Mouse (Mus musculus) heart, embryonic 11.5 days (tissue): ENCODE data around the gene Arhgap1. TPM values are rescaled to one million over a fixed set of nuclear protein-coding genes. Genes with fewer than 3 reads are reported as not detected.
"Not testable (repeated sequence)": the region's sequence is repeated elsewhere in the genome, so short reads cannot be mapped to it uniquely, and the experiment has no call there.

Experiments
- ATAC-seq: fragments of 200-750 bp; cut with Nextera tagmentation; replicated peaks from 2 replicates; pipeline ENCODE4 v1.8.0; 2017; ENCODE audit warnings: moderate library complexity; ENCODE audit not compliant: insufficient number of reproducible peaks, low FRiP score, low TSS enrichment
- H3K27ac ChIP-seq: fragments of 300-500 bp; sonication (generic); 2 replicates; pipeline ENCODE4 v1.5.1; 2014; ENCODE audit warnings: mild to moderate bottlenecking, low read depth, low read length
- H3K27me3 ChIP-seq: fragments of 300-500 bp; sonication (generic); 2 replicates; pipeline ENCODE4 v1.6.1; 2014; ENCODE audit warnings: mild to moderate bottlenecking, low read length, mixed read lengths; ENCODE audit not compliant: control insufficient read depth, insufficient read depth
- H3K36me3 ChIP-seq: fragments of 300-500 bp; sonication (generic); 2 replicates; pipeline ENCODE4 v1.6.1; 2014; ENCODE audit warnings: mild to moderate bottlenecking, low read length, moderate library complexity, mixed read lengths; ENCODE audit not compliant: control insufficient read depth, insufficient read depth
- H3K4me1 ChIP-seq: fragments of 300-500 bp; sonication (generic); 2 replicates; pipeline ENCODE4 v1.6.1; 2014; ENCODE audit warnings: low read length; ENCODE audit not compliant: control insufficient read depth, insufficient read depth
- H3K4me2 ChIP-seq: fragments of 300-500 bp; sonication (generic); 2 replicates; pipeline ENCODE4 v1.6.1; 2014; ENCODE audit warnings: mild to moderate bottlenecking, moderate library complexity
- H3K4me3 ChIP-seq: fragments of 300-500 bp; sonication (generic); 2 replicates; pipeline ENCODE4 v1.5.1; 2014; ENCODE audit warnings: low read depth, low read length
- H3K9ac ChIP-seq: fragments of 300-500 bp; sonication (generic); 2 replicates; pipeline ENCODE4 v1.6.1; 2014; ENCODE audit warnings: mild to moderate bottlenecking, low read depth, low read length, moderate library complexity
- H3K9me3 ChIP-seq: fragments of 300-500 bp; sonication (generic); replicated peaks from 2 replicates; pipeline ENCODE4 v1.6.1; 2016; ENCODE audit warnings: low read length; ENCODE audit not compliant: control insufficient read depth
- WGBS: fragments of 180-500 bp; shearing (Covaris S2); extraction: QIAGEN DNeasy Blood & Tissue Kit; methylation state at CpG from one replicate; pipeline ENCODE4 v1.1.7; 2014; ENCODE audit not compliant: insufficient replicate concordance; 5-methylcytosine and 5-hydroxymethylcytosine counted together
- polyA plus RNA-seq: library from polyadenylated mRNA; unstranded; fragments of >200 nt; fragmentation: Nextera tagmentation; extraction: Ambion mirVana; gene quantifications from 2 replicates; pipeline ENCODE4 v1.2.1, GENCODE M21; 2014

Arhgap1 gene
- polyA plus RNA-seq, result 186 and 191 TPM in 2 replicates

- WGBS, result under 1% methylated on average over 44 of the region's 44 CpGs
- Histone ChIP-seq H3K9ac (peak within 1 kb of the TSS; percentile 94), H3K4me2 (peak within 1 kb of the TSS; percentile 97), H3K27me3 (no peaks in the 10 kb centered on the region), H3K4me3 (peak within 1 kb of the TSS; percentile 92), H3K36me3 (peaks cover 38% of the 10 kb centered on the region), H3K27ac (peak within 1 kb of the TSS; percentile 90), H3K4me1 (peaks cover 46% of the 10 kb centered on the region), H3K9me3 (no peaks in the 10 kb centered on the region)
- ATAC-seq, result peak; percentile 87
Observed at GRCm38 (mm10) chr2:91649553-91650359, at the start of gene Arhgap1, which contains the start of gene Zfp408. Arhgap1 (plus strand) TSS chr2:91649860. Zfp408 (minus strand) TSS chr2:91649791.

GRCm38 (mm10) chr2:91600475-91600874 is 49.2 kb upstream of the Arhgap1 start:
- no peaks in the 10 kb centered on the region for H3K4me1 ChIP-seq
- no peak overlapping the region for H3K9ac ChIP-seq
- H3K36me3 ChIP-seq, result peaks cover 48% of the 10 kb centered on the region
- H3K4me3 ChIP-seq, result no peak overlapping the region
- no peak overlapping the region for H3K27ac ChIP-seq
- no peak for ATAC-seq
- no peaks in the 10 kb centered on the region for H3K9me3 ChIP-seq
- no peaks in the 10 kb centered on the region for H3K27me3 ChIP-seq
- WGBS, result 91% methylated on average over 4 of the region's 4 CpGs
- H3K4me2 ChIP-seq, result no peak overlapping the region

- Histone ChIP-seq H3K4me3 (no peak overlapping the region), H3K27me3 (no peaks in the 10 kb centered on the region)
- WGBS, result 92% methylated on average over 4 of the region's 4 CpGs
Observed at GRCm38 (mm10) chr2:91602389-91602788, 47.3 kb upstream of the Arhgap1 start.

GRCm38 (mm10) chr2:91609370-91609769 is 40.3 kb upstream of the Arhgap1 start:
- peaks cover 20% of the 10 kb centered on the region for H3K36me3 ChIP-seq

More at GRCm38 (mm10) chr2:91602389-91602788, 47.3 kb upstream of the Arhgap1 start:
- no peak overlapping the region for H3K4me2 ChIP-seq
- H3K9me3 ChIP-seq, result no peaks in the 10 kb centered on the region
- no peaks in the 10 kb centered on the region for H3K4me1 ChIP-seq
- ATAC-seq, result no peak
- no peak overlapping the region for H3K27ac ChIP-seq
- H3K9ac ChIP-seq, result no peak overlapping the region
- H3K36me3 ChIP-seq, result peaks cover 48% of the 10 kb centered on the region

GRCm38 (mm10) chr2:91622356-91622755 is 27.3 kb upstream of the Arhgap1 start:
- Histone ChIP-seq H3K9ac (no peak overlapping the region), H3K36me3 (peaks cover 34% of the 10 kb centered on the region), H3K27ac (no peak overlapping the region), H3K27me3 (no peaks in the 10 kb centered on the region), H3K4me1 (no peaks in the 10 kb centered on the region), H3K9me3 (no peaks in the 10 kb centered on the region), H3K4me2 (no peak overlapping the region), H3K4me3 (no peak overlapping the region)
- 78% methylated on average over 5 of the region's 5 CpGs for WGBS
- no peak for ATAC-seq

More at GRCm38 (mm10) chr2:91609370-91609769, 40.3 kb upstream of the Arhgap1 start:
- not testable (repeated sequence) for H3K27me3 ChIP-seq, H3K9me3 ChIP-seq, H3K27ac ChIP-seq, ATAC-seq, H3K4me1 ChIP-seq, H3K9ac ChIP-seq, H3K4me2 ChIP-seq, H3K4me3 ChIP-seq

GRCm38 (mm10) chr2:91623366-91623765 is 26.3 kb upstream of the Arhgap1 start:
- not testable (repeated sequence) for ATAC-seq, H3K9me3 ChIP-seq
- 92% methylated on average over 7 of the region's 7 CpGs for WGBS

GRCm38 (mm10) chr2:91627486-91627885 is 22.2 kb upstream of the Arhgap1 start:
- Histone ChIP-seq H3K4me3 (no peak overlapping the region), H3K4me1 (no peaks in the 10 kb centered on the region), H3K36me3 (peaks cover 3% of the 10 kb centered on the region; the same call in 1 of the 2 replicates), H3K27ac (no peak overlapping the region), H3K9me3 (no peaks in the 10 kb centered on the region), H3K9ac (no peak overlapping the region), H3K27me3 (no peaks in the 10 kb centered on the region), H3K4me2 (no peak overlapping the region)
- no peak for ATAC-seq
- WGBS, result 74% methylated on average over 5 of the region's 5 CpGs

More at GRCm38 (mm10) chr2:91623366-91623765, 26.3 kb upstream of the Arhgap1 start:
- H3K4me1 ChIP-seq, H3K4me3 ChIP-seq, H3K9ac ChIP-seq, H3K27ac ChIP-seq, H3K27me3 ChIP-seq, H3K4me2 ChIP-seq: not testable (repeated sequence)
- peaks cover 30% of the 10 kb centered on the region for H3K36me3 ChIP-seq

- H3K4me1 ChIP-seq, result no peaks in the 10 kb centered on the region
- 90% methylated on average over 8 of the region's 8 CpGs for WGBS
- H3K9me3 ChIP-seq, result no peaks in the 10 kb centered on the region
- H3K4me3 ChIP-seq, result no peak overlapping the region
- no peak for ATAC-seq
- H3K36me3 ChIP-seq, result no peaks in the 10 kb centered on the region
- no peak overlapping the region for H3K9ac ChIP-seq
- H3K27ac ChIP-seq, result no peak overlapping the region
- no peaks in the 10 kb centered on the region for H3K27me3 ChIP-seq
- H3K4me2 ChIP-seq, result no peak overlapping the region
Observed at GRCm38 (mm10) chr2:91628171-91628570, 21.5 kb upstream of the Arhgap1 start.

GRCm38 (mm10) chr2:91629682-91630081 is 20.0 kb upstream of the Arhgap1 start:
- no peaks in the 10 kb centered on the region for H3K4me1 ChIP-seq
- ATAC-seq, result no peak
- no peak overlapping the region for H3K27ac ChIP-seq
- no peak overlapping the region for H3K9ac ChIP-seq
- no peak overlapping the region for H3K4me2 ChIP-seq
- H3K36me3 ChIP-seq, result no peaks in the 10 kb centered on the region
- H3K4me3 ChIP-seq, result no peak overlapping the region
- WGBS, result 75% methylated on average over 18 of the region's 18 CpGs
- H3K27me3 ChIP-seq, result no peaks in the 10 kb centered on the region
- H3K9me3 ChIP-seq, result no peaks in the 10 kb centered on the region
